Mouse (Mus musculus) MEL (cell line): ENCODE data around the gene Slc9a3r2. TPM values are rescaled to one million over a fixed set of nuclear protein-coding genes. Genes with fewer than 3 reads are reported as not detected.

Source experiments
- DNase-seq: peaks from one replicate; pipeline ENCODE4 v3.0.0; 2011; ENCODE audit warnings: low read depth, low spot score
- H3K27ac ChIP-seq: 2 replicates; pipeline ENCODE4 v1.5.1; 2012; ENCODE audit warnings: low read depth, mild to moderate bottlenecking, control low read depth, low read length, moderate library complexity; ENCODE audit not compliant: control insufficient read depth
- H3K27me3 ChIP-seq, 2 experiments: fragments of 150-350 bp in 1 of 2; sonication (generic) in 1 of 2; 2 replicates each; pipeline ENCODE4 v1.6.1; 2012; ENCODE audit warnings: low read length in 2 of 2, mild to moderate bottlenecking in 2 of 2, improper control_type of control experiment in 1 of 2, moderate library complexity in 1 of 2; ENCODE audit not compliant: insufficient read depth in 2 of 2, control insufficient read depth in 1 of 2
- H3K36me3 ChIP-seq, 2 experiments: 2 replicates each; pipeline ENCODE4 v1.6.1; 2012 to 2014; ENCODE audit warnings: low read length in 2 of 2, improper control_type of control experiment in 1 of 2, inconsistent platforms in 1 of 2, mild to moderate bottlenecking in 1 of 2; ENCODE audit not compliant: insufficient read depth in 2 of 2, control insufficient read depth in 1 of 2
- H3K4me1 ChIP-seq, 2 experiments: fragments of 150-350 bp in 1 of 2; sonication (generic) in 1 of 2; 2 replicates each; pipeline ENCODE4 v1.6.1; 2012; ENCODE audit warnings: low read length in 2 of 2, improper control_type of control experiment in 1 of 2, mild to moderate bottlenecking in 1 of 2; ENCODE audit not compliant: insufficient read depth in 2 of 2, control insufficient read depth in 1 of 2
- H3K4me3 ChIP-seq, 2 experiments: fragments of 150-350 bp in 1 of 2; sonication (generic) in 1 of 2; 2 replicates each; pipeline ENCODE4 v1.5.1; 2012; ENCODE audit warnings: low read depth in 2 of 2, low read length in 2 of 2, mild to moderate bottlenecking in 2 of 2, moderate library complexity in 2 of 2, control low read depth in 1 of 2, improper control_type of control experiment in 1 of 2; ENCODE audit not compliant: control insufficient read depth in 1 of 2, insufficient read depth in 1 of 2
- H3K79me2 ChIP-seq: 2 replicates; pipeline ENCODE4 v1.6.1; 2012; ENCODE audit warnings: mild to moderate bottlenecking, low read length, moderate library complexity; ENCODE audit not compliant: control insufficient read depth, poor library complexity, insufficient read depth
- H3K9ac ChIP-seq: 2 replicates; pipeline ENCODE4 v1.6.1; 2012; ENCODE audit warnings: low read depth, mild to moderate bottlenecking, control low read depth, low read length, moderate library complexity; ENCODE audit not compliant: control insufficient read depth, poor library complexity, severe bottlenecking
- H3K9me3 ChIP-seq: fragments of 150-350 bp; sonication (generic); replicated peaks from 2 replicates; pipeline ENCODE4 v1.6.1; 2012; ENCODE audit warnings: mild to moderate bottlenecking, low read length, improper control_type of control experiment, moderate library complexity; ENCODE audit not compliant: insufficient read depth
- CHD1 ChIP-seq: IDR thresholded peaks from 2 replicates; pipeline ENCODE4 v1.6.1; 2012; ENCODE audit warnings: low read depth, mild to moderate bottlenecking, inconsistent platforms, low read length, improper control_type of control experiment
- CHD2 ChIP-seq: IDR thresholded peaks from 2 replicates; pipeline ENCODE4 v1.6.1; 2011; ENCODE audit warnings: low read length, improper control_type of control experiment
- E2F4 ChIP-seq: IDR thresholded peaks from 2 replicates; pipeline ENCODE4 v1.6.1; 2011; ENCODE audit warnings: low read depth, low read length, improper control_type of control experiment, borderline replicate concordance
- ELF1 ChIP-seq: IDR thresholded peaks from 2 replicates; pipeline ENCODE4 v1.6.1; 2014; ENCODE audit warnings: low read depth, mild to moderate bottlenecking, inconsistent platforms, low read length, improper control_type of control experiment, moderate library complexity
- GATA1 ChIP-seq: IDR thresholded peaks from 2 replicates; pipeline ENCODE4 v1.6.1; 2011; ENCODE audit warnings: low read depth, low read length, improper control_type of control experiment
- HCFC1 ChIP-seq: IDR thresholded peaks from 2 replicates; pipeline ENCODE4 v1.6.1; 2012; ENCODE audit warnings: low read depth, mild to moderate bottlenecking, inconsistent platforms, low read length, improper control_type of control experiment, moderate library complexity
- JUND ChIP-seq: IDR thresholded peaks from 2 replicates; pipeline ENCODE4 v1.6.1; 2011; ENCODE audit warnings: low read depth, mild to moderate bottlenecking, improper control_type of control experiment, low read length
- MAZ ChIP-seq: IDR thresholded peaks from 2 replicates; pipeline ENCODE4 v1.6.1; 2012; ENCODE audit warnings: low read depth, mild to moderate bottlenecking, inconsistent platforms, low read length, improper control_type of control experiment
- MXI1 ChIP-seq: IDR thresholded peaks from 2 replicates; pipeline ENCODE4 v1.6.1; 2011; ENCODE audit warnings: mild to moderate bottlenecking, low read depth, low read length, improper control_type of control experiment
- NRF1 ChIP-seq: IDR thresholded peaks from 2 replicates; pipeline ENCODE4 v1.6.1; 2014; ENCODE audit warnings: low read depth, mild to moderate bottlenecking, inconsistent platforms, low read length, improper control_type of control experiment, moderate library complexity; ENCODE audit not compliant: poor library complexity, insufficient read depth, severe bottlenecking
- POLR2AphosphoS2 ChIP-seq: IDR thresholded peaks from 2 replicates; pipeline ENCODE4 v1.6.1; 2011; ENCODE audit warnings: low read length, improper control_type of control experiment
- POLR2AphosphoS5 ChIP-seq: IDR thresholded peaks from 2 replicates; pipeline ENCODE4 v1.6.1; 2012; ENCODE audit warnings: low read depth, borderline replicate concordance, mild to moderate bottlenecking, inconsistent platforms, low read length, moderate library complexity, mixed read lengths
- RAD21 ChIP-seq: IDR thresholded peaks from 2 replicates; pipeline ENCODE4 v1.6.1; 2011; ENCODE audit warnings: mild to moderate bottlenecking, low read depth, low read length, improper control_type of control experiment
- RCOR1 ChIP-seq: IDR thresholded peaks from 2 replicates; pipeline ENCODE4 v1.6.1; 2012; ENCODE audit warnings: low read depth, mild to moderate bottlenecking, inconsistent platforms, low read length, improper control_type of control experiment
- SIN3A ChIP-seq: IDR thresholded peaks from 2 replicates; pipeline ENCODE4 v1.6.1; 2012; ENCODE audit warnings: low read length, improper control_type of control experiment, inconsistent platforms
- UBTF ChIP-seq: IDR thresholded peaks from 2 replicates; pipeline ENCODE4 v1.6.1; 2012; ENCODE audit warnings: low read depth, mild to moderate bottlenecking, inconsistent platforms, low read length, improper control_type of control experiment, moderate library complexity, borderline replicate concordance; ENCODE audit not compliant: insufficient read depth
- ZMIZ1 ChIP-seq: IDR thresholded peaks from 2 replicates; pipeline ENCODE4 v1.6.1; 2012; ENCODE audit warnings: low read depth, mild to moderate bottlenecking, inconsistent platforms, low read length, improper control_type of control experiment, moderate library complexity
- polyA plus RNA-seq, 2 experiments: library from polyadenylated mRNA; stranded (reverse) in 1 of 2; unstranded in 1 of 2; fragments of >175 nt in 1 of 2; fragments of >200 nt in 1 of 2; gene quantifications; 2 replicates each; pipeline versions ENCODE4 v1.2.1 to v1.2.4; 2012; ENCODE audit warnings: low replicate concordance in 2 of 2, low read depth in 1 of 2; ENCODE audit not compliant: insufficient read length in 2 of 2, insufficient read depth in 1 of 2, missing spikeins in 1 of 2
- total RNA-seq: library from RNA; depleted of rRNA; stranded (reverse); fragments of 300-350 nt; gene quantifications from 2 replicates; pipeline ENCODE4 v1.2.3, GENCODE M21; 2012

Gene Slc9a3r2
- total and polyA plus RNA-seq, 3 experiments: 0.96 to 3.5 TPM; not detected in 1

- no peak for TF ChIP-seq MXI1
- TF ChIP-seq JUND: no peak
- TF ChIP-seq, all 39 proteins: peak for 0
- Histone ChIP-seq H3K4me3 (no peak overlapping the region), H3K9me3 (no peaks in the 10 kb centered on the region), H3K36me3 (peaks cover 0 to 3% of the 10 kb centered on the region in 2 experiments; a peak in 1 of 4 replicates), H3K27ac (no peak overlapping the region), H3K27me3 (no peaks in the 10 kb centered on the region), H3K9ac (no peak overlapping the region), H3K79me2 (no peaks in the 10 kb centered on the region), H3K4me1 (no peaks in the 10 kb centered on the region)
- DNase-seq: no peak
Measured at GRCm38 (mm10) chr17:24604557-24604956, 45.6 kb downstream of the Slc9a3r2 start.

DNA sequence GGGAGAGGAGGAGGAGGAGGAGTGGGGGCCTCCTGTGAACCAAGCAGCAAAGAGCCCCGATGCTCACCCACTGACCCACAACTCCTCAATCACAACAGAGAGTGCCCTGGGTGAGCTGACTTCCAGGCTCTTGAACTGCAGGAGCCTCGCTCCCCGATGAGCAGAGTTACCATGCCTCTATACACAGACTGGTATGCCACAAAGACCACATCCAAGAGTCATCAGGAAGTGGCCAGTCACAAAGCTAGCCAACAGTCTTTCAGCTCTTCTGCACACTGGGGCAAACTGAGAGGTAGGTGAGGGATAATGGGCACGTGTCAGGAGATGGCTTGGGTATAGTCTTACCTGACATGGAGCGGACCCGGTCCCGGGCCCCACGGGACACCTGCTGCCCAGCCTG, 46.2 kb downstream of the Slc9a3r2 start:
- no peak overlapping the region for H3K27ac ChIP-seq
- DNase-seq: no peak
- H3K36me3 ChIP-seq: peaks cover 0 to 3% of the 10 kb centered on the region in 2 experiments; a peak in 1 of 4 replicates
- H3K79me2 ChIP-seq: no peaks in the 10 kb centered on the region
- no peak overlapping the region for H3K4me3 ChIP-seq
- no peak overlapping the region for H3K9ac ChIP-seq
- H3K9me3 ChIP-seq: no peaks in the 10 kb centered on the region
- no peak for TF ChIP-seq ELF1
- no peaks in the 10 kb centered on the region for H3K4me1 ChIP-seq
- no peaks in the 10 kb centered on the region for H3K27me3 ChIP-seq

DNA sequence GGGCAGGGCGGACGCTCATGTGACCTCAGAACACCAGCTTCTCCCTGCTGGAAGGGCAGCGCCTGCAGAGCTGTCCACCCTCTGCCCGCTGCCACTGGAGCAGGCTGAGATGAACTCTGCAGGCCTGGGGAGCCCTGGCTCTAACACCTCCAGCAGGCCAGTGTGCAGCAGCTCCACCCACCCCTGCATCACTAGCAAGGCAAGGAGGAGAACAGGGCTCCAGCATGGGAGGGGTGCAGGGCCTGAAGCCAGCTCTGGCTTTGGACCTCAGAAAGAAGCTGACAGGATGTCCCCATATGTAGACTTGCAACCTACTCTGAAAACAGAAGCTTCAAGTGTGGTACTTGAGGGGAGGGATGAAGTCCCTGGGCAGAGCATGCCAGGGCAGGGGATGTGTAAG, 49.6 kb downstream of the Slc9a3r2 start:
- Histone ChIP-seq H3K4me1 (no peaks in the 10 kb centered on the region), H3K27me3 (no peaks in the 10 kb centered on the region), H3K9ac (no peak overlapping the region), H3K9me3 (no peaks in the 10 kb centered on the region), H3K4me3 (no peak overlapping the region)
- no peak for DNase-seq
- TF ChIP-seq RAD21 (no peak), MAZ (no peak), POLR2AphosphoS2 (no peak), CHD1 (no peak), ZMIZ1 (no peak), NRF1 (no peak), UBTF (no peak), E2F4 (no peak), SIN3A (no peak), CHD2 (no peak), RCOR1 (no peak), GATA1 (no peak), ELF1 (no peak), HCFC1 (no peak), POLR2AphosphoS5 (no peak)
- TF ChIP-seq, all 39 proteins: peak for 0
- no peak overlapping the region for H3K27ac ChIP-seq
- peaks cover 0 to 5% of the 10 kb centered on the region in 2 experiments; a peak in 2 of 4 replicates for H3K36me3 ChIP-seq
- H3K79me2 ChIP-seq: no peaks in the 10 kb centered on the region
